Mouse (Mus musculus) erythroid progenitor cell, adult 5-6 weeks (primary cell): ENCODE data around the gene Lmo7. TPM values are rescaled to one million over a fixed set of nuclear protein-coding genes. Genes with fewer than 3 reads are reported as not detected.

Source experiments
- ATAC-seq: replicated peaks from 2 replicates; pipeline ENCODE4 v1.8.0; 2016; ENCODE audit warnings: moderate number of reproducible peaks, mild to moderate bottlenecking, moderate TSS enrichment, inconsistent platforms; ENCODE audit not compliant: poor library complexity, low FRiP score, severe bottlenecking
- total RNA-seq, 2 experiments: library from RNA; stranded (forward) in 1 of 2; stranded (reverse) in 1 of 2; fragments of 150-400 nt in 1 of 2; fragments of 186-747, 209-891 nt in 1 of 2; gene quantifications; 2 replicates each; pipeline versions ENCODE4 v1.2.3 to v1.2.4; 2015 to 2017; ENCODE audit warnings: low replicate concordance in 2 of 2

Lmo7 gene
- total RNA-seq, 2 experiments from 2014 or later: 0.42 to 0.83 TPM

- no peak for ATAC-seq
Measured at GRCm38 (mm10) chr14:101869145-101869544, 139.4 kb downstream of the Lmo7 start.

DNA sequence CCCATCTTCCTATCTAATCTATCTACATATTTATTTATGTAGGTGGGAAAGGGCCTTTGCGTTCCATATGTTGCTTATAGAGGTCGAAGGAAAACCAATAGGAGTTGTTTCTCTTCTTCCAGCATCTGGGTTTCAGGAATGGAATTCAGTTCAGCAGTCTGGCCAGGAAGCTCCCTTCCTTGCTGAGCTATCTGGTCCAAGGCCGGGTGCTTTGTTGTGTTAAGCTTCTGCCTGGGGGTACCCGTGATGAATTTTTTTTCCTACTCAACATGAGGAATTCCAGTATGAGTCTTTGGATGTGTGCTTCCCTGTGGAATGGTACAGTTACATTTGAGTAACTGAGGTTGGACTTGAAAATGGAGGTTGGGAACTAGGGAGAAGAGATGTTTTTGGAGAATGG is 139.9 kb downstream of the Lmo7 start:
- ATAC-seq: no peak

- no peak for ATAC-seq
Measured at GRCm38 (mm10) chr14:101870171-101870902, 140.6 kb downstream of the Lmo7 start.

GRCm38 (mm10) chr14:101872846-101873245 is 143.1 kb downstream of the Lmo7 start:
- ATAC-seq: no peak

DNA sequence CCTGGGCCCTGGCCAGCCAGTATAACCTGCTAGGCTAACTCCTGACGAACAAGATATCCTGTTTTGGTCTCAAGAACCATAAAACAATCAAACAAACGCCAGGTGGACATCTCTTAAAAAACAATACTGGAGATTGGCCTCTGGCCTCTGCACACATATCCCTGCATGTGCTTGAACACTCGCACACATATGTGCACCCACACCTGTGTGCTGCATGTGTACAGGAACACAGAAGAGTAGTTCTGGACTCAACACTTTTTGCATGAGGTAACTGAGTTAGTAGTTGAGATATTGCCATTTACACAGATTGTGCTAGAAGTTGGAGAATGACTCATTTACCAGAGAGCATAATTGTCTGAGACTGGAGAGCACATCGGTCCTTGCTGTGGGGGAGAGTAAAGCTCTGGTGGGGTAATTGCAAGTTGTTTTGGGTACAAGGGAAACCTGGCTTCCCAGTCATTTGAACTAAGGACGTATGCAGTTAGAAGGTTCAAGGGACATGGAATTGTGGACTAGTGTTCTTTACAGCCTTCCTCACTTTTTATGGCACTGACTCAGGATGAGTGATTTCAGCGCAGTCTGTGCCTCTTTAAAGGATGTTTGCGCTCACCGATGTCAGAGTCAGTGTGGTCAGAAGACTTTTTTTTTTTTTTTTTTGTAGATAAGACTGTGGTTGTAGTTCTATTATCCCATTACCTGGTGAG is 148.7 kb downstream of the Lmo7 start:
- no peak for ATAC-seq

DNA sequence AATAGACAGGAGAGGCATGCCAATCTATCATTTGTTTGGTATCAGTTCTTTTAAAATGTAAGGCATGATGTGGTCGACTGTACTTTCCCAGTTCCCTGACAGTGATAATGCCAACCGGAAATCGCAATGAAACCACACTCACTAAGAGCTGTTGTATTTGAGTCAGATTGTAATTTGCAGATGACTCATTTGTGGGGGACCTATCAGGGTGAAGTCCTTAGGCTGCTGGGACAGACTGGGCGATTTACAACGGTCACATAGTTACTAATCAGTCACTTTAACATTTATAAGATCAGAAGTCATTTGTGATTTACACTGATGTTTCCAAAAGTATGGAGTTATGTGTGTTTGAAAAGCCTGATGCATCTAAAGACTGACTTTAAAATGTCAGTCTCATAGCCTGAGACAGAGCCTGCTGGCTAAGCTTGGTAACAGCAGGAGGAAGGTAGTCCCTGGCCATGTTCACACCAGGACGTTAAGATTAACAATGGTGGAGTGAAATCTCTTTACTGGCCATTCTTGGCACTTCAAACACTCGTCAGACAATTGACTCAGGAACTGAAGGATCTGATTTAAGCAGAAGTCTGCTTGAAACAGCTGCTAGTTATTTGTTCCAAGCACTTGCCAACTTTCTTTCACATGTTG is 149.4 kb downstream of the Lmo7 start:
- ATAC-seq: no peak

GRCm38 (mm10) chr14:101882966-101883365 is 153.2 kb downstream of the Lmo7 start:
- ATAC-seq: no peak

GRCm38 (mm10) chr14:101883787-101884186 is 154.0 kb downstream of the Lmo7 start:
- no peak for ATAC-seq

- ATAC-seq: no peak
Measured at GRCm38 (mm10) chr14:101886320-101886719, 156.6 kb downstream of the Lmo7 start.

DNA sequence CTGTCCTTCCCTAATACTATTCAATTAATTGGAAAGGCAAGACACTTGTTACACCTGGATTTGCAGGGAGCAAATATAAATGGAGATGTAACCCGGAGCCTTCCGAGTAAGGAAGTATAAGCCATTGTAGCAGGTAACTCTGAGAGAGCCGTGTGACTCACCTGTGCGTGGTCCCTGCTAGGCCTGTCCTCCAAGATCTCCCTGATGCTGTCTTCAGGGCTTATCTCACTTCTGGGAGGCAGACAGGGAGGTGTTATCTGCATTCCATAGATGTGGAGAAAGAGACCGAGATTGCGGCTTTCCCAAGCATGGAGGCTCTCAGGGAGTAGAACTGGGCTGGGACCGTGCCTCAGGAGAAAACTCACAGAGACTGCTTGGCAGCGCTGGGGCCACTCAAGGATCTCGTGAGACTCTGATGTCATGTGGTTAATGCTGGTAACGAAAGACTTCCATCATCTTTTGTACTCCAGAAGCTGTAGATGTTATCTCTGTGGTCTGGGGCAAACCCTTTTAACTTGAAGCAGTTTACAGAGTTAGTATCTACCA is 162.2 kb downstream of the Lmo7 start:
- no peak for ATAC-seq

GRCm38 (mm10) chr14:101892496-101892895 is 162.7 kb downstream of the Lmo7 start:
- no peak for ATAC-seq

DNA sequence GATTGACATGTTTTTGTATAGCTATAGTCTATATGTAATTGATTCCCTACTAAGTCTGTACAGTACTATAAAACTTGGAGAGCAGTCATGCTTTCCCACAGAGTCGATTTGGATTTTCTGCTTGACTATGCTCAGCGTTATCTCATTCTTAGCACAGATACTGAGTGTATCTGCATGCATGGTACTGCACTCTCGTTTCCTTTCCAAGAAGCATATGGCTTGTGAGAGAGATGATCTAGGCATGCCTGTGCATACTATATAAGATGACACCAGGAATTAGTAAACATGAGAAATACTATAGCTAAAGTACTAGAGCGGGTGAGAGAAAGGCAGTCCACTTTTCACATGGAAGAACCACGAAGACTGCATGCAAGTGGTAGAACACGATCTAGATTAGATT is 163.5 kb downstream of the Lmo7 start:
- ATAC-seq: no peak

GRCm38 (mm10) chr14:101898250-101898649 is 168.5 kb downstream of the Lmo7 start:
- no peak for ATAC-seq

DNA sequence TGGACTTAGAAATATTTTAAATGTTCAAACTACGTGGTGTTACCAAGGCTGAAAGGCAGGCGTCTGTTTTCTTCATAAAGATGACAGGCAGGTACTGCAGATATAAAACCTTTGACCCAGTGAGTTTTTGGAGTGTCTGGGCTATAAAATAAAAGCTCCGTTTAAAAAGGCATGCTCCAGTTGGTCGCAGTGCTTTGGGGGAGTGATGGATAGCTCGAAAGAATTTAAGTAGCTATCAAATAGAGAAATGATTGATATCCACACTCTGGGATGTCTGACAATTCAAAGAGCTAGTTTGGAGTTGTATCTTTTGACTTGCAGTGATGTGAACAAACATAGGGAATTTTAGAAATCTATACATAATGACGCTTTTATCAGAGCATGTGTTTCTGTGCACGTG is 171.7 kb downstream of the Lmo7 start:
- no peak for ATAC-seq

DNA sequence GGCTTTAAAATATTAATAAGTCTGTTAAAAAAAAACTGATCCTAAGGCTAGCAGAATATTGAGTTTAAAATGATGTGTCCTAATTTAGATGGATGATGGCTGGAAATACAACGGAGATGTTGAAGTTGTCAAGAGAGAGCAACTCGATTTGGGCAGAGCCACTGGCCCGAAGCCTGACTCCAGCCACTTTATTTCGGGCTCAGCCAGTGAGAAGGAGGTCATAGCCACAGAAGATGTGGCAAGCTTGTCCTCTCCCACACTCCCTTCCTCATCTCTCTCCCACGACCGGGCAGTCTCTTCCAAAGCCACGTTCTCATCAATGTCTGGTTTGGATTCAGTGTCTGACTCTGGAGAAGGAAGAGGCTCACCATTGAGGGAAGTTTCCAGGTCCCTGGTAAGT is 172.2 kb downstream of the Lmo7 start:
- ATAC-seq: no peak

GRCm38 (mm10) chr14:101903722-101904121 is 174.0 kb downstream of the Lmo7 start:
- ATAC-seq: no peak

GRCm38 (mm10) chr14:101911983-101912382 is 182.2 kb downstream of the Lmo7 start:
- no peak for ATAC-seq

- no peak for ATAC-seq
Measured at GRCm38 (mm10) chr14:101912392-101912791, 182.6 kb downstream of the Lmo7 start.

- ATAC-seq: no peak
Measured at GRCm38 (mm10) chr14:101914321-101914720, 184.6 kb downstream of the Lmo7 start.

- ATAC-seq: no peak
Measured at GRCm38 (mm10) chr14:101915867-101916266, 186.1 kb downstream of the Lmo7 start.

DNA sequence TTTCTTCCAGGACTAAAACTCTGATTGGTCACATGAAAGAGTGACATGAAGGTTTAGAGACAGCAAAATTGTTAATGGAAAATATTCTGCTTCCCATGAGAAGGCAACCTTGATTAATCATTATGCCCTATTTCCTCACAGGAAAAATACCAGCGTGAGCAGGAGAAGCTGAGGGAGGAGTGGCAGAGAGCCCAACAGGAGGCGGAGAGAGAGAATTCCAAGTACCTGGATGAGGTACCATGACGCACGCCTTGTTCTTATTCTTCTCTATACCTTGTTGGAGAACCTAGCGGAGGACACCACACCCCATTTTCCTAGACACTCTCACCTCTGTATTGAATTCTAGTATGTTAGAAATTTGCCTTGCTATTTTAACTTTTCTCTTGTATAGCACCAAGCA is 188.7 kb downstream of the Lmo7 start:
- no peak for ATAC-seq
